Mouse (Mus musculus) ovary, postnatal 14 days (tissue): Measurements from ENCODE around the gene Crot.
"Not testable (repeated sequence)": the region's sequence is repeated elsewhere in the genome, so short reads cannot be mapped to it uniquely, and the experiment has no call there.

ENCODE experiments used
- DNase-seq: peaks from one replicate; pipeline ENCODE4 v3.0.0; 2022; ENCODE audit warnings: low spot score

Crot gene

DNA sequence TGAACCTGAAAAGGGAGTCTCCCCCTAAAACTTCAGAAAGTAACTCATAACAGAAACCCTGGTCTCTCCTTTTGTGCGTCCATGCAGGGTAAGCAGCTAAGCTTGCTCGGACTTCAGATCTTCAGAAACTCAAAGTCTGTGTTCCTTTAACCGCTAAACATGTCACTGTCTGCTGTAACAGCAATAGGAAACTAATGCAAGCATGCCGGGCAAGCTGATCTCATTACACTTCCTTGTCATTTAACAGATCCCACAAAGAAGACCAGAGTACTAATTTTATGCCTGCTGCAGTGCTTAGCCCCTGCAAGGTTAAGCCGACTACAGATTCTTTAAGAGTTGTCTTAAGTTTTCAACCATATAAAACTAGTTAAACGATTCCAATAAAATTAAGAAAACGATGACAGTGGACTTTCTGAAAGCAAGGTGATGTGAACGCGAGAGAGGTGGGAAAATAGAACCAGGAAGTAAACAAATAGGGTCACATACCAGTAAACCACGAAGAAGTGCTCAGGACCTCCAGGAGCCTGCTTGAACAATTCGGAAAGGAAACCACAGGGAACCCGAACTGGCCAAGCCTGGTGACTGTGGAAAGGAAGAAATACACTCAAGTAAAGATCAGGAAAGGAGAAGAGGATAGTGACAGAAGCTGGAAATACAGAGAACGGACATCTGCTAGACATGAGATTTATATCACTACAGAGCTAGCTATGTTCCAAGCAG, 998 bp downstream of the Crot start:
- DNase-seq = no peak

DNA sequence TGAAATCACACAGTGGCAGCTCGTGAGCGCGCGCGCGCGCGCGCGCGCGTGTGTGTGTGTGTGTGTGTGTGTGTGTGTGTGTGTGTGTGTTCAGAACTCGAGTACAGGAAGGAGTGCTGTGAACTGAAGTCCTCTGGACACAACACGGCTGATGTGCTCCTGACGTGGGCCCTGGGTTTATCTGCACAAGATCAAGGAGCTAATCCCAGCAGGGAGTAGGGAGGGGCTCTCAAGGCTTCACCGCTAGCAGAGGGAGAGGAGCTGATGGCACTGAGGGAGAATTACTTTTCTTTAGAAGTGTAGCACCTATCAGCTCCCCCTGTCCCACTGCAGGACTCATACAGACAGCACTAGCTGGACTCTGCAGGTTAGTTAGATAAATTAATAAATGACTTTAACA, 5.5 kb downstream of the Crot start:
- DNase-seq = no peak

DNA sequence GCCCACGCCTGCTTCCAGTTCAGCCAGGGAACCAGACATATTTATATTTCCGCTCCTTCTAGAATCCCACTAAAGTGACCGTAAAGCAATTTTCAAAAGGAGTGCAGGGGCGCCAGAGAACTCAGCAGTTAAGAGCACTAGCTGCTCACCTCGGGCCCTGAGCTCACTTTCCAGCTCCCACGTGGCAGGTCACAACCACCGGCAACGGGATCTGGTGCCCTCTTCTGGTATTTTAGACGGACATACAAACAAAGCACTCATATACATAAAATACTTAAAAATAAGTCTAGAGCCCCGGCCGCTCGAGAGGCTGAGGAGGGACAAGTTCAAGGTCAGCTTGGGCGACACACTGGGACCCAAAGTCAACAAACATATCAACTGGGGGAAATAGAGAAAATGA, 6.6 kb downstream of the Crot start:
- no peak for DNase-seq

GRCm38 (mm10) chr5:8987925-8988324, 9.2 kb downstream of the Crot start:
- no peak for DNase-seq

- DNase-seq = no peak
Observed at GRCm38 (mm10) chr5:8985470-8985869, 11.7 kb downstream of the Crot start.

DNA sequence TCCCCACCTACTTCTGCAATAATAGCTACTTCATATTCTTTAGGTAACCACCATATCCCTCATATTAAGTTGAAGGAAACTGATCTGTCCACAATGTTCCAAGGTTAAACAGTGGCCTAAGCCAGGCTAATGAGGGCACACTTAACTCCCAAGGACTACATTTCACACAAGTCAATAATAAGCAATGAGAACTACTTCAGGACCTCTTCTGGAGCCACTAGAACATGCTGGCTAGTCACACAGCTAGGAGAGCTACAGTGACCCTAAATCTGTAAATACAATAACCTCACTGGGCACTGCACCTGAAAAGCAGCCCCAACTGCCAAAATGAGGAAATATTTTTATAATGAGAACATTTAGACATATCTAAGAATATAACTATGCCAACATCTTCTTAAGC, 22.4 kb downstream of the Crot start:
- DNase-seq = no peak

GRCm38 (mm10) chr5:8972355-8972754, 24.8 kb downstream of the Crot start:
- DNase-seq = no peak

GRCm38 (mm10) chr5:8970694-8971093, 26.4 kb downstream of the Crot start:
- no peak for DNase-seq

DNA sequence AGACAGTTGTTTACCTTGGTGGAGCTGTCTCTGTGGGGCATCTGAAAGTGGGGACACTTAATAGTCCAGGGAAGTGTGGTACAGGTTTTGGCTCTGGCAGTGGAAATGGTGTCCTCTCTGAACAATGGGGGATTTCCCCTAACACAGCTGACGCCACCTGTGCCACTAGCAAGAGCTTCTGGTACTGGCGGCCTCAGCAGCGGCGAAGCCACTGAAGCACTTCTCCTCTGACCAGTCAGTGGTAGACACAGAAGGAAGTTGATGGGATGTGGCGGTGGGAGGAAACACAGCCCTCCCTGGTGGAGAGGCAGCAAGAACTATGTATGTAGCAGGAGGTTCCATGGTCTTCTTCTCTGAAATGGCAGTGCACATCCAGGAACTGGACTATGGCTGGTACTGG, 32.6 kb downstream of the Crot start:
- DNase-seq = no peak

- DNase-seq = no peak
Observed at GRCm38 (mm10) chr5:8960534-8960933, 36.6 kb downstream of the Crot start.

- DNase-seq = no peak
Observed at GRCm38 (mm10) chr5:8955544-8955943, 41.6 kb downstream of the Crot start.

DNA sequence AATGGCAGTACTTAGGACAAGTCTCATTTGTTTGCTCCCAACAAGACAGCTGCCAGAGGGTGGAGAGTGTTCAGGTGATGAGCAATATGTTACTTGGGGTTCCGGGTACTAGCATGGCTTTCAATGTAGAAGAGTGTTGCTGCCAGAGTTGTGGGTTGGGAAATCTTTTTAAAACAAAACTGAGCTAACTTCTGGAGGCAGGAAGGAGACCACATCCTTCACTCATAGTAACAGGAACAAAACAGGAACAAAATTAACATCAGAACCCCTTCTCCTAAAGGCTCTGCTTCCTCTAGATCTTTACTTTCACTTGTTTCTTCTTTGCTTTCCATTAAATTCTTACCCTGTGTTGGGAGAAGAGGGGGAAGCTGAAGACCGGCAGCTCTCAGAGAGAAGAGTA, 43.5 kb downstream of the Crot start:
- DNase-seq = no peak

- DNase-seq = no peak
Observed at GRCm38 (mm10) chr5:8947423-8948110, 49.6 kb downstream of the Crot start.

DNA sequence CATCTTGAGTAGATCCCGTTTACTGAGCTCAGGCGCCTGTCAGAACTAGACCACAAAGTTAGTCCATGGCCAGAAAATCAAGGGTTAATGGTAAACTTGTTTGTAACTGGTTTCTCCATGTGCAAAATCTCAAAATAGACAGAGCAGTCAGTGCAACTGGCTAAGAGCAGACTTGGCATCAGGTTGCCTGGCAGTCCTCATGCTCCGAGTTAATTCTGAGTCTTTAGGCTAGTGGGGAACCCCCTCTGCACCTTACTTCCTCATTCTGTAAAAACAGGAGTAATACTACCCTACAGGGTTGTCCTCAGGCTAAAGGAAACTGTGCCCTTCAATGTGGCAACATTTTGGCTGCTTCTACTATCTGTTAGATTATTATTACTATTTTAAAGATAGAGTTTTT, 53.3 kb downstream of the Crot start:
- DNase-seq = no peak

- DNase-seq = not testable (repeated sequence)
Observed at GRCm38 (mm10) chr5:8941266-8941665, 55.9 kb downstream of the Crot start.

GRCm38 (mm10) chr5:8937965-8938364, 59.2 kb downstream of the Crot start:
- no peak for DNase-seq

- no peak for DNase-seq
Observed at GRCm38 (mm10) chr5:8928440-8928839, 68.7 kb downstream of the Crot start.

GRCm38 (mm10) chr5:8917069-8917468, 80.1 kb downstream of the Crot start:
- no peak for DNase-seq

DNA sequence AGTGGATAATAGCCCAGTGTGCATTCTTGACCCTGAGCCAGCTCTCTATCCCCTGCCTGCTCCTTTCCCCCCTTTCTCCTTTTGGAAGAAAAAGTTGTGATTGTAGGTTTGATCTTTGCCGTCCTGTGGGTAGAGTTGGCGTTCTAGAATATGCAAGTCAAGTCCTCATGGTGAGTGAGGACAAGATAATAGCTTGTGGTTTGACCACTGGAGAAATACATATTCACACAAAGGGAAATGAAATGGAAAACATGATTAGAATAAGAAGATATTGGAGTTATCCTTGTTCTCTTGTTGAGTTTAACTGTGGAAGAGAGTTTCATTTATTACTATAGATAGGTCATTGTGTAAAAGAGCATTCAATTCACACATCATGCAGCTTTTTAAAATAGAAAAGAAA, 80.7 kb downstream of the Crot start:
- no peak for DNase-seq
